Mouse (Mus musculus): ENCODE measurements around the gene Vav1.

The Vav1 gene

GRCm38 (mm10) chr17:57335673-57336303 is 56.9 kb downstream of the Vav1 start:
- peak; percentile 87 for DNase-seq (ENCODE audit: extremely low spot score)

DNA sequence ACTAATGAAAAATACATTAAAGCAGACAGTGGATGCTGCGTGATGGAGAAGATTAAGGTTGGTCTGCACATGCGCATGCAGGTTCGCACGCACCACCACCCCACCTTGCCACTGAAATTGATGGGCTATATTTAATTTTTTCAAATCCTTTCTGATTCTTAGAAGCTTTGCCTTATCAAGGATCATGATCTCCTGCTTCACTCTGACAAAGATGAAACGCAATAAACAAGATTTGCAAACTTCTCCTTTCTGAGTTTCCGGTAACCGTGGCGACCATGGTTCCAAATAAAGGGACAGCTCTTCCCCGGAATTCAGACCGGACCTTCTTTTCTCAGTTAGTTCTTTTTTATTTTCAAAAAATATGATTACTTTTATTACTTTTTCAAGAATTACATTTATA is 59.1 kb downstream of the Vav1 start:
- no peak for DNase-seq (ENCODE audit: extremely low spot score)

DNA sequence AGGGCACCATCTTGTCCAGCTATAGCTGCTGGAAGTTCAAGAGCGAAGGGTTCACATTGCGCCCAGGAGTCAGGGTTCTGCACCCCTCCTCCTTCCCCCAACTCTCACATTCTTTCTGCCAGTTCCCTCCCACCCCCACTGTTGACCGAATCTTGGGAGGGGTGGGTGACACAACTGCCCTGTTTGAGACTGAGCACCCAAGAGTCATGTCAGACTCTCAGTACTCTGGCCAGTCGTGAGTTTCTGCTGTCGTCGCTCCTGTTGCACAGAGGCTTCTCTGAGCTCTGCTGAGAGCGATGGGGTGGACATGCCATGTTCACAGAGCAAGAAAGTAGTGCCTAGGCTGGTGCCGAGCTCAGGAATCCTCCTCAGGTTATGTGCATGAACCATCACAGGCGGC is 60.4 kb downstream of the Vav1 start:
- no peak for DNase-seq (ENCODE audit: extremely low spot score)

- DNase-seq (ENCODE audit: extremely low spot score): no peak
Observed at GRCm38 (mm10) chr17:57341568-57341967, 62.7 kb downstream of the Vav1 start.

- no peak for DNase-seq (ENCODE audit: extremely low spot score)
Observed at GRCm38 (mm10) chr17:57344029-57344707, 65.3 kb downstream of the Vav1 start.

GRCm38 (mm10) chr17:57347017-57347416 is 68.1 kb downstream of the Vav1 start:
- no peak for DNase-seq (ENCODE audit: extremely low spot score)

DNA sequence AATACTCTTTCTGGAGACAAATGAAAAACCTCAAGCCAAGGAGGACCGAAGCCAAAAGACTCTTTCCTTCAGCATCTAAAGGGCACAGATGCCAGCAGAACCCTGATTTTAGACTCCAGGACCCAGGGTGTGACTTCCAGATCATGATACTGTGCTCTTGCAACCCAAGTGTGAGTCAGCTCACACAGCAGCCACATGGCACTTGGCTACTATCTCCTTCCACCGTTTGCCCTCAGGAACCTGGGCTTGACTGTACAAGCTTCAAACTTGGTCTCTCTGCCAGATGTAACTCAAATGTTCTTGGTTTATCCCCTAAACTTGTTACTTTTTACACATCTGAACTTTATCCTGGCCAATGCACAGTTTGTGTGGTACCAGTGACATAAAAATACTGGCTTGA is 68.9 kb downstream of the Vav1 start:
- no peak for DNase-seq (ENCODE audit: extremely low spot score)

GRCm38 (mm10) chr17:57349067-57349466 is 70.2 kb downstream of the Vav1 start:
- no peak for DNase-seq (ENCODE audit: extremely low spot score)

- no peak for DNase-seq (ENCODE audit: extremely low spot score)
Observed at GRCm38 (mm10) chr17:57350212-57350611, 71.3 kb downstream of the Vav1 start.

- no peak for DNase-seq (ENCODE audit: extremely low spot score)
Observed at GRCm38 (mm10) chr17:57351107-57351506, 72.2 kb downstream of the Vav1 start.

GRCm38 (mm10) chr17:57358441-57358840 is 79.5 kb downstream of the Vav1 start, which contains the start of gene Adgre1:
TSS of gene Adgre1 (plus strand) at chr17:57358691.
- DNase-seq (ENCODE audit: extremely low spot score): no peak

DNA sequence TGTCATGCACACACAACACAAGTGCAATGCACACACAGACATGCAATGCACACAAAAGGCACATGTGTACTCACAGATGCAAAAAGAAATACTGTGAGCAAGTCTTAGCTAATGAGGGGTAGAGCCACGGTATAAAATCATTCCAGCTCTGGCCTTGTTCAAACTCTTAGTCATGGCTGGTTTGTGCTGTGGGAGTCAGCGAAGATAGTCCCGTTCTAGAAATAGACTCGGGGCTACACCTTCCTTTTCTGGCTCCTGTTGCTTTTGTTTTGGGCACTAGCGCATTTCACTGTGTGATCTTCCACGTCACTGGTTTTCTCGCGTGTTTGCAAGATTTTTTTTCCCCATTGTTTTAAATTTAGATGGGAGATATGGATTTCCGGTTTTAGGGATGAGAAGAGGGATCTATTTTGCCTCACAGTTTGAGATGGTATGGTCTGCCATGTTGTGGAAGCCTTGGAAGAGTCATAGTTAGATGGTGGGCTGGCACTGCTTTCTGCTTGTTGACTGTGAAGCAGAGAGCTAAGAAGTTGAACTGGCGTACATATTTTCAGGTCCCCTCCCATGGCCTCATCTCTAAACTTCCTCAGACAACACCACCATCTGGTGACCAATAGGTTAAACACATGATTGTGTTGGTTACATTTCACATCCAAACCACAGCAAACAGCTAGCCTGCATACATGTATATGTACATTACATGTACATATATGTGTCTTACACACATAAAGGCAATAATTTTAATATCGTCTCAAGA is 80.8 kb downstream of the Vav1 start:
- DNase-seq (ENCODE audit: extremely low spot score): no peak
